Mouse (Mus musculus) bone marrow, adult 2 months (tissue): Measurements from ENCODE around the gene Mok. TPM values are rescaled to one million over a fixed set of nuclear protein-coding genes. Genes with fewer than 3 reads are reported as not detected.
A peak's percentile ranks its signal among the peaks of the same experiment; 100 is the strongest.

ENCODE experiments used
- H3K27ac ChIP-seq: fragments of 200-500 bp; 2 replicates; pipeline ENCODE4 v1.5.1; 2012; ENCODE audit warnings: low read depth, mild to moderate bottlenecking, control low read depth, inconsistent platforms, low read length; ENCODE audit not compliant: control insufficient read depth, poor library complexity, insufficient read depth
- H3K4me1 ChIP-seq: fragments of 200-500 bp; 2 replicates; pipeline ENCODE4 v1.6.1; 2011; ENCODE audit warnings: low read length; ENCODE audit not compliant: control insufficient read depth, insufficient read depth
- H3K4me3 ChIP-seq: fragments of 200-500 bp; replicated peaks from 2 replicates; pipeline ENCODE3; 2011; ENCODE audit warnings: mild to moderate bottlenecking, low read depth, low read length, control low read depth; ENCODE audit not compliant: control insufficient read depth
- CTCF ChIP-seq: fragments of 200-500 bp; IDR thresholded peaks from 2 replicates; pipeline ENCODE4 v1.5.1; 2011; ENCODE audit warnings: low read length, control low read depth; ENCODE audit not compliant: control insufficient read depth, insufficient read depth
- POLR2A ChIP-seq: fragments of 200-500 bp; IDR thresholded peaks from 2 replicates; pipeline ENCODE4 v1.6.1; 2011; ENCODE audit warnings: low read depth, mild to moderate bottlenecking, control low read depth, low read length, borderline replicate concordance; ENCODE audit not compliant: control insufficient read depth
- WGBS: fragments of 180-500 bp; shearing (Covaris S2); methylation state at CpG from one replicate; pipeline ENCODE4 v1.1.7; 2018; 5-methylcytosine and 5-hydroxymethylcytosine counted together
- polyA plus RNA-seq: library from polyadenylated mRNA; stranded (reverse); fragments of >200 nt; gene quantifications from 2 replicates; pipeline ENCODE4 v1.2.4, GENCODE M21; 2011; ENCODE audit warnings: low replicate concordance; ENCODE audit not compliant: missing spikeins, insufficient read depth, insufficient read length

Gene Mok
- not detected in 2 replicates for polyA plus RNA-seq

DNA sequence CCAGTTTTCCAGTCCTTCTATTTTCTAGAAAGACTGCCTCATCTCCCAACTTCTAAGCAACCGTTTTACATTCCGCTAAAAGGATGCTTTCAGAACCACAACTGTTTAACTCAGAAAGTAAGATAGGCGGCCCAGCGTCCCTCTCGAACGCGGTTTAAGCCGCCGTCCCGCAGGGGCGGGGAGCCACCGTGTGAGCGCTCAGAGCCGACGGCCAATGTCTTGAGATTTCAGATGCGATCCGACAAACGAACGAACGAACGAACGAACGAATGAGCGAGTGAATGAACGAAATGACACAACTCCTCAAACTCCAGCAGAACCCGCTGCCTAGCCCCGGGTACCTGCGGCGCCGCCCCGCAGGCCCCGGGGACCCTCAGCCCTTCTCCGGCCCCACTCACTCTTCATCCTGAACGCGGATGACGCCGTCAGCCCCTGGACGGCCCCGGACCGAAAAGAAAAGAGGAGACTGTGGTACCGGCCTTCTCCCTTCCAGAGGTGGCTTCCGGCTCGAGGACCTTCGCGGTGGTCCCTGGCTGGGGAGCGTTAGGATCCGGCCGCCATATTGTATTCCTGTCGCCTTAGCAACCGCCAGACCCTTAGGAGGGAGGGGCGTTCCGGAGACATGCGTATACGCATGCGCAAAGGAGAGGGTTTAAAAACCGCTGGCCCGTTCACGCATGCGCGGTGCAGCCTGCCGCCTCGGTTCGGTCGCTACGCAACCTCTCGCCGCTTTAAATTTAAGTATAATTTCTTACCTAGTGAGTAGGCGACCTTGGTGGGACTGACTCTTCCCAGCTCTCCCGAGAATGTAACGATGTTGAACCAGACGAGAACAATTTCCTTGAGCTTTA, at the start of gene Mok:
TSS of gene Mok (minus strand) at position 592 of the 851 bp plus-strand sequence.
- WGBS: under 1% methylated on average over 71 of the region's 71 CpGs
- Histone ChIP-seq H3K27ac (no peak within 1 kb of the TSS; the same call in 1 of the 2 replicates), H3K4me1 (no peaks in the 10 kb centered on the region), H3K4me3 (peak within 1 kb of the TSS; percentile 72)
- TF ChIP-seq POLR2A (peak; percentile 33; the same call in 1 of the 2 replicates), CTCF (no peak)

DNA sequence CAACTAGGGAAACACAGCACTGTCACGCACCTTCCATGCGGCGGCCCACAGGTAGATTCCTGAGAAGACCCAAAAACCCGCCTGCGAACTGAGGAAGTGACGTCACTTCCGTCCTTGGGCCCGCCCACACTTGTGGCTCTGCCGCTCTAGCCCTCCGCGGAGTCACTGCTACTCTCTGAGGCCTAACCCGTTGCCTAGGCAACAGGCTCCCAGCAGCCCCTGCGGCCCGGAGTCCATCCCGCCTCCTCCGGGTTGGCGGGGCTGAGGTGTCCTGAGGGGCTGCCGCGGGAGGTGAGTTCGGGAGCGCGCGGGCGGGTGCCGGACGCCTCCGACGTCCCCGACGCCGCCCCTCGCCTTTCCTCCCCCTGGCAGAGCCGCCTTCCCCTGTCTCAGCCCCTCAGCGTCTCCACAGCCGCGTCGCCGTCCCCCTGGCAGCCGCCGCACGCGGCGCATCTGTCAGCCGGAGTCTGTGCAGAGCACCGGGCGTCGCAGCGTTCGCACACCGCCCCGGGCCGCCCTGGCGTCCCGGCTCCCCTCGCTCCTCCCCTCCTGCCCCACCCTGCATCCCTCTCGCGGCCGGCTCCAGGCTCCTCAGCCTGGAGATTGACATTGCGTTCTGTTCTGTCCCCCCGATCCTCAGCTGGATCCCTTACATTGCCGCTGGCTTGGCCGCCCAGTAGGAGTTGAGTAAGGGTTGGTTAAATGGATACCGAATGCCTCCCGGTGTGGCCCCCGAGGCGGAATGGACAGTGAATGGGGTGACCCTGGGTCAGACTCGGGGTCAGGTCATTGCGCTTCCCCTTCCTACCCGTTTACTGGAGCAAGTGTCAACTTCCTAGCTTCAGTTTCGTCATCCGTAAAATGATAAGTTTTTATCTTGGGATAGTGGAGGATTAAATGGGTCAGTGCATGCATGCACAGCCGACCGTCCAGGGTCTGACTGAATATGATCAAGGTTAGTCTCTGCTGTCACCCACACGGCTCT, 48.6 kb upstream of the Mok start, which contains the start of the genes Cinp and Tecpr2:
TSS of gene Cinp (minus strand) at position 110 of the 985 bp plus-strand sequence.
TSS of gene Tecpr2 (plus strand) at position 229 of the 985 bp plus-strand sequence.
- WGBS: under 1% methylated on average over 74 of the region's 74 CpGs
- Histone ChIP-seq H3K4me1 (peaks cover 2% of the 10 kb centered on the region), H3K27ac (peak within 1 kb of the TSS; percentile 95)

DNA sequence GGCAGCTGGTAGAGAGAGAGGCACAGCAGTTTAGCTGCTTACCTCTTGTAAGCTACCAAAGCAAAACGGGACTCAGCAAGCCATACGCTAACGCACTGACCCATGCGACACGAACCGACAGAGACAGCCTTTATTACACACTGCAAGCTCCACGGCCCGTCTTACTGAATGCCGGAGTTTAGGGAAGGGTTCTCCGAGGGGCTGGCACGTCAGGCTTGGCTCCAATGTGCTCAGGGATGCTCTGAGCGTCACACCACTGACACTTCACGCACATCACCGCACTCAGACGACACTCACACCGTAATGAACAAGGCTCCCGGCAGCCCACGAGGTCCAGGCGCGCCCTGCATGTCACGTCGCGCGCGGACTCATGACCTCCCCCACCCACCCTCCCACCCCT, 47.9 kb upstream of the Mok start:
- peak overlapping the region; percentile 95 for H3K4me3 ChIP-seq
- under 1% methylated on average over 25 of the region's 25 CpGs for WGBS
- no peak for TF ChIP-seq CTCF
- no peak for TF ChIP-seq POLR2A
- H3K27ac ChIP-seq: peak overlapping the region; percentile 32; the same call in 1 of the 2 replicates
- H3K4me1 ChIP-seq: peaks cover 2% of the 10 kb centered on the region

More for the DNA sequence above, 48.6 kb upstream of the Mok start, which contains the start of the genes Cinp and Tecpr2:
- no peak; the same call in 1 of the 2 replicates for TF ChIP-seq CTCF
- peak; percentile 42; the same call in 1 of the 2 replicates for TF ChIP-seq POLR2A
- H3K4me3 ChIP-seq: peak within 1 kb of the TSS; percentile 95

DNA sequence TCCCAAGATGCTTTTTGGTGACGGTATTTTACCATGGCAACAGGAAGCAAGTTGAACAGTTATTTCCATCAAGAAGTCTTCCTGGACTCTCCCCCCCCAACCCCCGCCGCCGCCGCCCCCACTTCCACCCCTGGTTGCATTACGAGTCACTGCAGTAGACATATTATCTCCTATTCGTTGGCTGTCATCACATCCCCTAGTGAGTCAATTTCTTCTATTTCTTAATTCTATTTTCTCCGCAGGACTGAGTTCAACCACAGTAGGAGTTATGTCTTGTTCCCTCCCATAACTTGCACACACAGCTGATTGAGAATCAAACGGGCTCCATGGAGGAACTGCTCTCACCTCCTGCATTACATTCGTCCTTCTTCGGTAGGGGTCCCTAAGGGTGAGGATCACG, 47.4 kb upstream of the Mok start:
- TF ChIP-seq POLR2A (no peak), CTCF (no peak)
- no peak overlapping the region for H3K27ac ChIP-seq
- peaks cover 2% of the 10 kb centered on the region for H3K4me1 ChIP-seq
- WGBS: 14% methylated on average over 12 of the region's 12 CpGs
- H3K4me3 ChIP-seq: peak overlapping the region; percentile 95

DNA sequence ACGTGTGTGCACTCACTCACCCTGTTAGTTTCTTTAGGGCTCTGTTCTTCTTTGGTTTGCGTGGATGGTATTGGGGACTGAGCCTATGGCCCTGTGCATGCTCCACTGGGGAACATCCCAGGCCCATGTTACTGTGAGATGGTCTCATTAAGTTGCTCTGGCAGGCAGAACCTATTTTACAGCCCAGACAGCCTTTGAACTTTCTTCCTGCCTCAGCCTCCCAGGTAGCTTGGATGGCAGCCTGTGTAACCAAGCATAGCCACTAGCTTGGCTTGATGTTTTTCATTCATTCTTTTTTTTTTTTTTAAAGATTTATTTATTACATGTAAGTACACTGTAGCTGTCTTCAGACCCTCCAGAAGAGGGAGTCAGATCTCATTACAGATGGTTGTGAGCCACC, 44.5 kb upstream of the Mok start:
- peaks cover 2% of the 10 kb centered on the region for H3K4me1 ChIP-seq
- no peak overlapping the region for H3K27ac ChIP-seq
- TF ChIP-seq CTCF (no peak), POLR2A (no peak)
- no peak overlapping the region for H3K4me3 ChIP-seq
- 86% methylated on average over 2 of the region's 2 CpGs for WGBS

DNA sequence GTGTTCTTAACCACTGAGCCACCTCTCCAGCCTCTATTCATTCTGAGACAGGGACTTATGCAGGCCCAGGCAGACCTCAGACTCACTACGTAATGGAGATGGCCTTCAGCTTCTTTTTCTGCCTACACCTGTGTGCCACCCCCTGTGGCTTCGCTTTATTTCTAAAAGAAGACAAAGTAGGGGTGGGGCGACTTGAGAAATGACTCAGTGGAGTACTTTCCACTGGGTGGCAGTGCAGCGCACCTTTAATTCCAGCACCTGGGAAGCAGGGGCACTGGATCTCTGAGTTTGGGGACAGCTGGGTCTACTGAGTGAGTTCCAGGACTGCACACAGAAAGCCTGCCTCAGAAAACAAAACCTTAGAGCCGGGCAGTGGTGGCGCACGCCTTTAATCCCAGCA, 41.6 kb upstream of the Mok start:
- no peak for TF ChIP-seq POLR2A
- peak; percentile 10; the same call in 1 of the 2 replicates for TF ChIP-seq CTCF
- Histone ChIP-seq H3K4me1 (no peaks in the 10 kb centered on the region), H3K27ac (no peak overlapping the region), H3K4me3 (no peak overlapping the region)
- WGBS: 85% methylated on average over 7 of the region's 7 CpGs

DNA sequence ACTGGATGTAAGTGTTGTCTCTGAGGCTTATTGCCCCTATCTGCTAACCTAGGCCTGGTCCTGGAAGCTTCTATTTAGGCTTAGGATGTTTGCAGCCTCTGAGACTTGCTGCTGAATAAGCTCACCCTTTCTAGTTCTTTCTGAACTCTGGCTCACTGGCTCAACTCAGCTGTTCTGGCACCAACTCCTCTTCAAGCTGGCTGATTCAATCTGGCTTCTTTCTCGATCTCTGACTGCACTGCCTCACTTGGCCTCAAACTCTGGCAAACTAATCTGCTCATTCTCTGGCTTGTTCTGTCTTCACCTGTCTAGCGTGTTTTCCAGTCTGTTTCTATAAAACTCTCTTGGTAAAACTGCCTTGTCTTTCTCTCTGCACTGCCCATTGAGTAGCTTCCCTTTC, 34.6 kb upstream of the Mok start:
- 96% methylated on average over 2 of the region's 2 CpGs for WGBS
- Histone ChIP-seq H3K4me3 (no peak overlapping the region), H3K4me1 (no peaks in the 10 kb centered on the region; the same call in none of the 2 replicates), H3K27ac (no peak overlapping the region)
- TF ChIP-seq POLR2A (no peak), CTCF (no peak)
